Mouse (Mus musculus) MEL (cell line): Measurements from ENCODE around the gene Mex3a.

Experiments used
- CTCF ChIP-seq, 3 experiments: IDR thresholded peaks in 2 of 3; conservative IDR thresholded peaks in 1 of 3; 2 replicates each; pipeline ENCODE4 v1.5.1; 2011 to 2012; ENCODE audit warnings: low read length in 3 of 3, low read depth in 2 of 3, mild to moderate bottlenecking in 2 of 3, improper control_type of control experiment in 1 of 3, inconsistent platforms in 1 of 3, mixed read lengths in 1 of 3, moderate library complexity in 1 of 3; ENCODE audit not compliant: control insufficient read depth in 1 of 3, insufficient read depth in 1 of 3, poor library complexity in 1 of 3, severe bottlenecking in 1 of 3
- GATA1 ChIP-seq: IDR thresholded peaks from 2 replicates; pipeline ENCODE4 v1.6.1; 2011; ENCODE audit warnings: low read depth, low read length, improper control_type of control experiment
- MAFK ChIP-seq: IDR thresholded peaks from 2 replicates; pipeline ENCODE4 v1.6.1; 2011; ENCODE audit warnings: low read depth, mild to moderate bottlenecking, low read length, improper control_type of control experiment, borderline replicate concordance
- MAX ChIP-seq: IDR thresholded peaks from 2 replicates; pipeline ENCODE4 v1.6.1; 2011; ENCODE audit warnings: low read length, improper control_type of control experiment
- MYC ChIP-seq: IDR thresholded peaks from 2 replicates; pipeline ENCODE4 v1.6.1; 2011; ENCODE audit warnings: low read depth, mild to moderate bottlenecking, low read length, improper control_type of control experiment, moderate library complexity
- POLR2A ChIP-seq, 2 experiments: IDR thresholded peaks; 2 replicates each; pipeline ENCODE4 v1.6.1; 2011 to 2012; ENCODE audit warnings: low read length in 2 of 2, mild to moderate bottlenecking in 2 of 2, control low read depth in 1 of 2, improper control_type of control experiment in 1 of 2, low read depth in 1 of 2, moderate library complexity in 1 of 2; ENCODE audit not compliant: control insufficient read depth in 1 of 2, insufficient read depth in 1 of 2, poor library complexity in 1 of 2
- TAL1 ChIP-seq: IDR thresholded peaks from 2 replicates; pipeline ENCODE4 v1.6.1; 2012; ENCODE audit warnings: mild to moderate bottlenecking, inconsistent platforms, low read length, moderate library complexity, mixed read lengths
- TBP ChIP-seq: IDR thresholded peaks from 2 replicates; pipeline ENCODE4 v1.8.0; 2011; ENCODE audit warnings: low read depth, low read length, improper control_type of control experiment
- ZNF384 ChIP-seq: IDR thresholded peaks from 2 replicates; pipeline ENCODE4 v1.6.1; 2012; ENCODE audit warnings: low read depth, mild to moderate bottlenecking, inconsistent platforms, low read length, improper control_type of control experiment

GRCm38 (mm10) chr3:88585769-88586168, 53.6 kb downstream of the Mex3a start:
- TF ChIP-seq POLR2A (IDR thresholded peaks at IDR 0.05; ENCODE audit: control insufficient read depth in 1 of 2, insufficient read depth in 1 of 2, low read depth in 1 of 2, low read length in 2 of 2, poor library complexity in 1 of 2) (no peak), CTCF (IDR thresholded peaks at IDR 0.05 in 2 of 3, conservative IDR thresholded peaks at IDR 0.05 in 1 of 3; ENCODE audit: control insufficient read depth in 1 of 3, insufficient read depth in 1 of 3, low read depth in 2 of 3, low read length in 3 of 3, poor library complexity in 1 of 3, severe bottlenecking in 1 of 3) (no peak), GATA1 (no peak), TBP (no peak), ZNF384 (no peak), MAX (no peak), MAFK (no peak), MYC (no peak), TAL1 (no peak)
